Mouse (Mus musculus) midbrain, embryonic 12.5 days (tissue): Measurements from ENCODE around the gene Zfp809. TPM values are rescaled to one million over a fixed set of nuclear protein-coding genes. Genes with fewer than 3 reads are reported as not detected.
A peak's percentile ranks its signal among the peaks of the same experiment; 100 is the strongest.
"Not testable (repeated sequence)": the region's sequence is repeated elsewhere in the genome, so short reads cannot be mapped to it uniquely, and the experiment has no call there.

Source experiments
- ATAC-seq: fragments of 200-750 bp; cut with Nextera tagmentation; 2 replicates; pipeline ENCODE4 v1.8.0; 2017; ENCODE audit warnings: low read depth, moderate TSS enrichment, moderate library complexity; ENCODE audit not compliant: low FRiP score
- H3K27ac ChIP-seq: fragments of 300-500 bp; sonication (generic); replicated peaks from 2 replicates; pipeline ENCODE4 v1.5.1; 2016; ENCODE audit warnings: mild to moderate bottlenecking
- H3K27me3 ChIP-seq: fragments of 300-500 bp; sonication (generic); 2 replicates; pipeline ENCODE4 v1.6.1; 2016; ENCODE audit warnings: mild to moderate bottlenecking
- H3K36me3 ChIP-seq: fragments of 300-500 bp; sonication (generic); 2 replicates; pipeline ENCODE4 v1.6.1; 2016
- H3K4me1 ChIP-seq: fragments of 300-500 bp; sonication (generic); 2 replicates; pipeline ENCODE4 v1.6.1; 2016
- H3K4me2 ChIP-seq: fragments of 300-500 bp; sonication (generic); replicated peaks from 2 replicates; pipeline ENCODE4 v1.6.1; 2016; ENCODE audit warnings: mild to moderate bottlenecking, moderate library complexity
- H3K4me3 ChIP-seq: fragments of 300-500 bp; sonication (generic); 2 replicates; pipeline ENCODE4 v1.5.1; 2016; ENCODE audit warnings: mild to moderate bottlenecking
- H3K9ac ChIP-seq: fragments of 300-500 bp; sonication (generic); replicated peaks from 2 replicates; pipeline ENCODE4 v1.6.1; 2016; ENCODE audit warnings: mild to moderate bottlenecking, moderate library complexity
- H3K9me3 ChIP-seq: fragments of 300-500 bp; sonication (generic); 2 replicates; pipeline ENCODE4 v1.6.1; 2016; ENCODE audit warnings: mild to moderate bottlenecking
- WGBS: fragments of 180-500 bp; shearing (Covaris S2); methylation state at CpG from one replicate; pipeline ENCODE4 v1.1.7; 2016; 5-methylcytosine and 5-hydroxymethylcytosine counted together
- polyA plus RNA-seq: library from polyadenylated mRNA; unstranded; fragments of >200 nt; fragmentation: Nextera tagmentation; extraction: Ambion mirVana; gene quantifications from 2 replicates; pipeline ENCODE4 v1.2.1, GENCODE M21; 2016

Zfp809 gene
- 12.2 and 12.7 TPM in 2 replicates for polyA plus RNA-seq

DNA sequence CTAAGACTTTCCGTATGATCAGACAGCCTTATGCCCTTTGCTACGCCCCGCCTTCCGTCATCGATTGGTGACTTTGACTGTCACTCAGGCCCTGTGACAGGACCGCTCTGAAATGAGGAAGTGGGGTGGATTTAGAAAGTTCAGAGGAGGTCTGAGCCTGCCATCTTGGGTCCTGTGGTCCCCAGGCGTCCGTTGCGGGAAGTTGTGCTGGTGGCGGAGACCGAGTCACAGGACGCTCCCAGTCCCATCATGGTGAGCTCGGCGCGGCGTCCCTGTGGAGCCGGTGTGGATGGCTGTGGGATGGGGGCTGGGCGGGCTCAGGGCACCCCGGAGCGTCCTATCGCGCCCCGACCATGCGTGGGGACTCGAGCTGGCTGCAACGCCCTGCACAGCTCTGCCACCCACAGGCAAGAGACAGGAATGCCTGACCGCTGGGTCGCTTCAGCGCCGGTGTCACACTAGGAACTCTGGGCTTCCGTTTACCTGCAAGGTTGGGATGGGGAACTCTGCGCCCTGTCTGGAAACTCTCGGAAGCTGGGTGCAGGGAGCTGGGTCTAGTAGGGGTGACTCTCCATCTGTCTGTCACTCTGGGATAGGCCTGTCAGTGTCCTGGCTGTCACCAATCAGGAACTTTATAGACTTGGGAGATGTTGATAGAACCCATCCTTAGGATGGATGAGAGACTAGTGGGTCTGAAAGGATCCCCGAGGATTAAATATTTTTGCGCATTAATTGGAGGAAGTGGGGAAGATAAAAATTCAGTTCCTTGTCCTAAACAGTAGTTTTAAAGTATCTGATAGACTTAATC, at the start of gene Zfp809:
Gene Zfp809 (plus strand): TSS at position 134 of the 808 bp plus-strand sequence.
- peak within 1 kb of the TSS; percentile 66 for H3K9ac ChIP-seq
- H3K4me1 ChIP-seq = peaks cover 4% of the 10 kb centered on the region; the same call in 1 of the 2 replicates
- peak; percentile 99 for ATAC-seq
- no peaks in the 10 kb centered on the region for H3K36me3 ChIP-seq
- peak within 1 kb of the TSS; percentile 63 for H3K27ac ChIP-seq
- peak within 1 kb of the TSS; percentile 62 for H3K4me3 ChIP-seq
- H3K27me3 ChIP-seq = no peaks in the 10 kb centered on the region
- 1% methylated on average over 35 of the region's 35 CpGs for WGBS
- no peaks in the 10 kb centered on the region for H3K9me3 ChIP-seq
- H3K4me2 ChIP-seq = peak within 1 kb of the TSS; percentile 73

DNA sequence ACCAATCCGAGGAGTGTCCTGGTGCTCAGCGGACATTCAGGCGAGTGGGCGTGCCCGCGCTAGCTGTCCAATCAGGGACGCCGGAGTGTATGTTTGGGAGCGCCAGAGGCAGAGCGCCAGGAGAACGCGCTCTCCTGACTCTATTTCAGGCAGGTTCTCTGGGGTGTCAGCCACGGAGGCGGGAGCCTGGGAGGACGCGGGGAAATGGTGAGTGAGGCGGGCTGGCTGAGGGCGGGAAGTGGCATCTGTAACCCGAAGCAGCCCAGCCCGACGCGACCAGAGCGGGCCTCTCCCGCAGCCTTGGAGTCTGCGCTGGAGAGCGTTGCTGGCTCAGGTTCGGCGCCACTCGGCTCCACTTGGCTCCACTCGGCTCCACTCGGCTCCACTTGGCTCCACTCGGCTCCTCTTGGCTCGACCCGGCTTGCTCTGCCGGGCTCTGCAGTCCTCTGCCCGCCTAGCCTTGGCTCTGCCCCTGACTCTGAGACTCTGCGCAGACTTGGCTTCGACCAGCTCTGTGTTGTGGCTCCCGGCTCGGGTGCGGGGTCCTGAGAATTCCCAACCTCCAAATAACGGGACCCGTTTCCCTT, 37.4 kb upstream of the Zfp809 start, which contains the start of gene Zfp872:
Gene Zfp872 (plus strand): TSS at position 66 of the 587 bp plus-strand sequence.
- Histone ChIP-seq H3K4me3 (peak within 1 kb of the TSS; percentile 43), H3K9me3 (peaks cover 14% of the 10 kb centered on the region; the same call in 1 of the 2 replicates), H3K4me2 (peak within 1 kb of the TSS; percentile 74), H3K27me3 (peaks cover 15% of the 10 kb centered on the region), H3K36me3 (no peaks in the 10 kb centered on the region), H3K27ac (no peak within 1 kb of the TSS), H3K9ac (peak within 1 kb of the TSS; percentile 50), H3K4me1 (peaks cover 8% of the 10 kb centered on the region; the same call in 1 of the 2 replicates)
- WGBS = 8% methylated on average over 43 of the region's 43 CpGs
- ATAC-seq = peak; percentile 71

DNA sequence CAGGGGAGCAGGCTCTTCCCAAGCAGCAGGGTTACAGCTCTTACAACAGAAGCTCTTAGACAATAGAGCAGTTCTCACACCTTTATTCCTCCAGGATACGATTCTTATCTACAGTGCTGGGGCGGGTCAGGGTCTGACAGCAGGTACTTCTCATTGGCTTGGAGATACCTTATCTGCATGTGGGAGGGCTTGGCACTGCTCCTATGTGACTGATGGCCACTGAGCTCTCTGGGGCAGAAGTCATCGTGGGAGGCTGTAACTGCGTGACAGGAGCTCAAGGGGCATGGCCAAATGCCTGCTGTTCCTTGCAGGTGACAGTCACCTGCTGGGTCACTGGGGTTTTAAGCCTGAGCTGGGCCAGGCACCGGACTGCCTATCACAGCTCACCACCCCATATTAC, 29.1 kb upstream of the Zfp809 start:
- no peak overlapping the region for H3K9ac ChIP-seq
- no peak for ATAC-seq
- H3K4me1 ChIP-seq = no peaks in the 10 kb centered on the region
- 57% methylated on average over 5 of the region's 5 CpGs for WGBS
- no peak overlapping the region for H3K4me3 ChIP-seq
- H3K27ac ChIP-seq = no peak overlapping the region
- no peak overlapping the region for H3K4me2 ChIP-seq
- no peaks in the 10 kb centered on the region for H3K36me3 ChIP-seq
- no peaks in the 10 kb centered on the region for H3K27me3 ChIP-seq
- peaks cover 32% of the 10 kb centered on the region for H3K9me3 ChIP-seq

DNA sequence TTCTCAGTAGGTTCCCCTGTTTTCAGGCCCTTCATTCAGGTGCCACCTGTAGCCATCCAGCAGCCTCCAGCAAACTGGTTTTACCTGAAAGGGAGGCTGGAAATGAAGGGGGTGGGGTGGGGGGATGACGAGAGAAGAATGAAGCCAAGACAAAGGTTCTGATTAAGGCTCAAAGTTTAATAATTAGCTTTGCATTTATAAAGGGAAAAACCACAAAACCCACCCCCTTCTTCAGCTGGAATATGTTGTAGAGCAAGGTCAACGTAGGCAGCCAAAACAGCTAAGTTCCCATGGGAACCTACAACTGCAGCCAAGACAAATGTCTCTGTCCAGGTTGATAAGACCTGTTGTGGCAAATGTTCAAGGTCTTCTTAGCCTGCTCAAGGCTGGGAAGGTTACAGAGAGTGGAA, 11.7 kb upstream of the Zfp809 start:
- Histone ChIP-seq H3K27ac (no peak overlapping the region), H3K36me3 (no peaks in the 10 kb centered on the region), H3K27me3 (no peaks in the 10 kb centered on the region; the same call in 1 of the 2 replicates), H3K4me3 (no peak overlapping the region), H3K4me2 (no peak overlapping the region), H3K9ac (no peak overlapping the region), H3K4me1 (no peaks in the 10 kb centered on the region), H3K9me3 (no peaks in the 10 kb centered on the region)
- no peak for ATAC-seq
- 69% methylated on average over 2 of the region's 2 CpGs for WGBS

DNA sequence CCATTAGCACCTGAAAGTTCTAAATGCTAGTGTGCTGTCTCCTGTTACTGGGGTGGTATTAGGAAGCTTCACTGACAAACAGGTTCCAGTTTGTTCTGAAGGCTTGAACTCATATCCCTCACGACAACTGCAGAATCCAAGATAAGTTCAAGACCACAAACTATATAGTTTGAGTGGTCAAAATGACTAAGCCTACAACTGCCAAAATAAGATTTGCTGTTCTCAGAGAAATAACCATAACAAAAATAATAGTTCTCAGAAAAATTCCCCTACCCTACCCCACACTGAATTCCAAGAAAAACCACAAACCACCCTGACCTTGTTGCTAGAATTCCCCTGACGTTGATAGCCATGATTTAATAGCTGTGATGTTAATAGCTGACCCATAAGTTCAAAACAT, 11.0 kb upstream of the Zfp809 start:
- no peaks in the 10 kb centered on the region; the same call in 1 of the 2 replicates for H3K27me3 ChIP-seq

DNA sequence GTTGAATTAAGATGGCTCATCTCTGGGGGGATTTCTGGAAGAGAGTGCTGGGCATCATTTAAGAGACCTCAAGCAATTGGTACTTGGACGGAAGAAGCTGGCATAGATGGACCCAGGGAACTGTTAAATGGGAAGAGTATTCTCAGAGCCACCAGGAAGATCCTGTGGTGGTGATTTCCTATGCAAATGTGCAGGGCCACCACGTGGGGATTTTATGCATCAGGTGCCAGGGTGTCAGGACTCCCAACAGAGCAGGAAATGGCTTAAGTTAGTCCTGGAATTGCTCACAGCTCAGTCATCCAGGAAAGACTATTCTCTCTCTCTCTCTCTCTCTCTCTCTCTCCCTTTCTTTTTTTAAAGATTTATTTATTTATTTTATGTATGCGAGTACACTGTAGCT, 8.8 kb upstream of the Zfp809 start:
- no peak overlapping the region for H3K4me3 ChIP-seq
- no peaks in the 10 kb centered on the region for H3K36me3 ChIP-seq
- no peak overlapping the region for H3K27ac ChIP-seq
- 57% methylated on average over 3 of the region's 3 CpGs for WGBS
- H3K4me2 ChIP-seq = no peak overlapping the region
- no peak overlapping the region for H3K9ac ChIP-seq
- H3K27me3 ChIP-seq = no peaks in the 10 kb centered on the region; the same call in 1 of the 2 replicates
- H3K9me3 ChIP-seq = no peaks in the 10 kb centered on the region
- ATAC-seq = no peak
- H3K4me1 ChIP-seq = no peaks in the 10 kb centered on the region

More for the DNA sequence above, 11.0 kb upstream of the Zfp809 start:
- WGBS = 88% methylated on average over 2 of the region's 2 CpGs
- no peak for ATAC-seq
- Histone ChIP-seq H3K4me3 (no peak overlapping the region), H3K4me1 (no peaks in the 10 kb centered on the region), H3K9ac (no peak overlapping the region), H3K27ac (no peak overlapping the region), H3K36me3 (no peaks in the 10 kb centered on the region), H3K4me2 (no peak overlapping the region), H3K9me3 (no peaks in the 10 kb centered on the region)

DNA sequence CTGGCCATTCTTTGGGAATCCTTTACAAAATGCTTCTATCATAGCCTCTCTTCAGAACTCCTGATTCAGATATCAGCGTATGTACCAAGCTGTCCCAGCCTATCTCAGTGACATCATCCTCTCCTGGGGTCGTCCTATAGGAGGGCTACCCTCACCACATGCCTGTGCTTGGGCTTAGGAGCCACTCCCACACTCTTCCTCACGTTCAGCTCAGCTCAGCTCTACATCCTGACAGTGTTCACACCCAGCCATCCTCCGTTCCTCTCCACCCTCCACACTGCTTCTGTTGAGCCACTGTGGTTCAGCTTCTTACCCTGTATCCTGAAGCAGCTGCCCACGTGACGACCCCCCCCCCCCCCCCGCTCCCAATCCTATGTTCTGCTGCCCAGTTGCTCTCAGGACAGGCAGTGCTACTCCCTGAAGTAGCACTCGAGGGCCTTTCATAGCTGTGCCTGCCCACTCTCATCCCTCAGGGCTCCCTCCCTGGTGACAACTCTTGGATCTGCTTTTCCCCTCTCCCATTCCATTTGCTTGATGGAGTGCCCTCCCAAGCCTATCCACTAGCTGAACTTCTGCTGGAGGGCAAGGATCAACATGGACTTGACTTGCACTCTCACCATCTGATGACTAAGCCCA, 7.5 kb upstream of the Zfp809 start:
- 54% methylated on average over 8 of the region's 8 CpGs for WGBS
- no peaks in the 10 kb centered on the region for H3K36me3 ChIP-seq
- H3K4me3 ChIP-seq = no peak overlapping the region
- no peak overlapping the region for H3K4me2 ChIP-seq
- H3K27ac ChIP-seq = no peak overlapping the region
- ATAC-seq = no peak
- H3K9ac ChIP-seq = no peak overlapping the region
- no peaks in the 10 kb centered on the region for H3K9me3 ChIP-seq
- no peaks in the 10 kb centered on the region for H3K4me1 ChIP-seq
- H3K27me3 ChIP-seq = no peaks in the 10 kb centered on the region; the same call in 1 of the 2 replicates

DNA sequence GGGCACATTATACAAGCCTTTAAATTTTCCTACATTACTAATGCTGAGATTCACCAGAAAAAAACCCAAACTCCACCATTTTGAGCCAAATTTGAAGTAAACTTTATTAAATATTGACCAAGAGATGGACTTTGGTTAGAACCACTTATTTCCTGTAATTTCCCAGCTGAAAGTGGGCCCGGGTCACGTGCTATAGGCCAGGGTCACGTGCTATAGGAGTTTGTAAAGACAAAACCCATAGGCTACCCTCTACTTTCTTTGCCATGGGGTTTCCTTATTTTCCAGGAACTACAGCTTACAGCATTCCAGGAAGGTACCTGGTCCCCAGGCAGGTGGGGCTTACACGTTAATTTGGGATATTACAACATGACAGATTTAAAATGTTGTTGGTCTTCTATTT, 1.4 kb upstream of the Zfp809 start:
- Histone ChIP-seq H3K4me1 (peaks cover 4% of the 10 kb centered on the region; the same call in 1 of the 2 replicates), H3K9ac (no peak overlapping the region), H3K27me3 (no peaks in the 10 kb centered on the region), H3K4me2 (no peak overlapping the region), H3K4me3 (no peak overlapping the region), H3K9me3 (no peaks in the 10 kb centered on the region), H3K36me3 (no peaks in the 10 kb centered on the region), H3K27ac (no peak overlapping the region)
- WGBS = 95% methylated on average over 4 of the region's 4 CpGs
- ATAC-seq = no peak

DNA sequence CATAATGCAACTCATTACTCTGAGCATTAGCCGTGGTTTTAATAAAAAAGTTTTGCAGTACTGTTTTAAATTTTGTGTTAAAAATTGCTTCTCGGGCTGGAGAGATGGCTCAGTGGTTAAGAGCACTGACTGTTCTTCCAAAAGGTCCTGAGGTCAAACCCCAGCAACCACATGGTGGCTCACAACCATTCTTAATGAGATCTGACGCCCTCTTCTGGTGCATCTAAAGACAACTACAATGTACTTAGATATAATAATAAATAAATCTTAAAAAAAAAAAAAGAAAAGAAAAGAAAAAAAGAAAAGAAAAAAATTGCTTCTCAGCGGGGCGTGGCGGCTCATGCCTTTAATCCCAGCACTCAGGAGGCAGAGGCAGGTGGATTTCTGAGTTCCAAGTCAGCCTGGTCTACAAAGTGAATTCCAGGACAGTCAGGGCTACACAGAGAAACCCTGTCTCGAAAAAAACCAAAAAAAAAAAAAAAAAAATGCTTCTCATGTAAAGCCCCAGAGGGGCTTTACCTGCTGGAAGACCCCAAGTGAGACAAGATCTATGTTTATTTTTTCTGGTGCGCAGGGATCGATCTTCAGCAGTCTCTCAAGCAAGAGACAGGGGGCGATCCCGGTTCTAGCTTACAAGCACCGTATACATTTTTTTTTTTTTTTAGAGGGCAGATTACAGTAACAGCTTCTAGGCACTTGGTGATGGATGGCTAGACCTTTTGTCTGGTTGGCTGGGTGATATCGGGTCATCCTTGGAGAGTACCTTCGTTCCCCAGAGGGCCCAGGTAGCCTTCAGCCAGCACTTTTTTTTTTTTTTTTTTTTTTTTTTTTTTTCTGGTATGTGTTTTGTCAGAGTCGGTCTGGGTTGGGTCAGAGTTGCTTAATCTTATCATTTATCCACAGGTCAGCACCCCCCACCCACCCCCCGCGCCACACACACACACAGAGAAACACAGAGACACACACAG, 694 bp upstream of the Zfp809 start:
- no peaks in the 10 kb centered on the region for H3K27me3 ChIP-seq
- WGBS = 24% methylated on average over 17 of the region's 17 CpGs
- no peaks in the 10 kb centered on the region for H3K36me3 ChIP-seq
- H3K4me1 ChIP-seq = peaks cover 4% of the 10 kb centered on the region; the same call in 1 of the 2 replicates
- H3K4me3 ChIP-seq = peak overlapping the region; percentile 62
- H3K27ac ChIP-seq = peak overlapping the region; percentile 30
- H3K4me2 ChIP-seq = peak overlapping the region; percentile 73
- peak overlapping the region; percentile 66 for H3K9ac ChIP-seq
- no peaks in the 10 kb centered on the region for H3K9me3 ChIP-seq
- ATAC-seq = peak; percentile 53

DNA sequence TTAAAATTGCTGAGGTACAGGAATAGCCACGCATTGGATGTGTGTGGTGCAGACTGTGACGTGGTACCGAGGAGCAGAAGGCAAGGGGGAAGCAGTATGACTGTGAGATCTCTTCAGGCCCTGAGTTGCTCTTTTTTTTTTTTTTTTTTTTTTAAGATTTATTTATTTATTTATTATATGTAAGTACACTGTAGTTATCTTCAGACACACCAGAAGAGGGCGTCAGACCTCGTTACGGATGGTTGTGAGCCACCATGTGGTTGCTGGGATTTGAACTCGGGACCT, 817 bp downstream of the Zfp809 start:
- not testable (repeated sequence) for H3K9me3 ChIP-seq, H3K27ac ChIP-seq, H3K9ac ChIP-seq, H3K36me3 ChIP-seq, H3K27me3 ChIP-seq, H3K4me1 ChIP-seq, ATAC-seq
- peak overlapping the region; percentile 73 for H3K4me2 ChIP-seq
- peak overlapping the region; percentile 62 for H3K4me3 ChIP-seq
- 81% methylated on average over 7 of the region's 7 CpGs for WGBS

DNA sequence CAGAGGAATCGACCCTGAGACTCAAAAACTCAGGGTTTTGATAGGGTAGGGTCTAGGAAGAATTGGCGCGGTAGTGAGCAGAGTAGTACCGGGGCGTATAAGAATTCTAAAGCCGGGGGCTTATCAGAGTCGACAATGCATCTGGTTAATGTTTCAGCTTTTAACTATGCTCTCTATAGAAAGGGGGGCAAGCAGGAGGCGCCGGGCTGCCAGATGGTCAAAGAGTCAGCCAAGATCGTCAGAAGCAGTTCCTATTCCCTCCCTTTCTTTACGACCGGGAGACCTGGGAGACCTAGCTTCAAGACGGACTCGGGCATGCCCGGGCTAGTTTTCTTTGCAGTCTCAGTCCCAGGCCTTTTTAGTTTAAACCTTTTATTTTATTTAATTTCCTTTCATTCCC, 1.3 kb downstream of the Zfp809 start:
- WGBS = 94% methylated on average over 15 of the region's 15 CpGs
- ATAC-seq = no peak

More for the DNA sequence above, 1.3 kb downstream of the Zfp809 start:
- no peaks in the 10 kb centered on the region for H3K9me3 ChIP-seq
- H3K4me1 ChIP-seq = peaks cover 4% of the 10 kb centered on the region; the same call in 1 of the 2 replicates
- no peak overlapping the region for H3K9ac ChIP-seq
- no peak overlapping the region for H3K4me2 ChIP-seq
- H3K36me3 ChIP-seq = no peaks in the 10 kb centered on the region
- H3K27ac ChIP-seq = no peak overlapping the region
- no peaks in the 10 kb centered on the region for H3K27me3 ChIP-seq
- H3K4me3 ChIP-seq = no peak overlapping the region
